9 mouse cellular contexts compared by ENCODE assay signal in genomic region chr8:119756147-119756461, GRCm38 (mm10). TPM values are rescaled to one million over a fixed set of nuclear protein-coding genes. Genes with fewer than 3 reads are reported as not detected.
DNase-seq lines count a peak whose midpoint lies in the region; ATAC-seq lines count a peak whose summit lies in the region.
"Had no signal": no experiment of that assay in that cellular context is flagged by ENCODE, and none has a peak within 500 bp of the region (broad histone marks: within the 10 kb centered on the region; RNA-seq: fewer than 3 reads in every experiment).

No protein-coding gene starts in this region.

- H3K9me3 ChIP-seq in forebrain, embryonic 10.5 days = no peaks in the 10 kb centered on the region
- no peaks in the 10 kb centered on the region for H3K9me3 ChIP-seq in forebrain, embryonic 14.5 days (replicated peaks; ENCODE audit: control insufficient read depth, low read length)
- no peaks in the 10 kb centered on the region for H3K9me3 ChIP-seq in lung, embryonic 15.5 days
- H3K9me3 ChIP-seq in limb, embryonic 13.5 days = no peaks in the 10 kb centered on the region

- H3K27me3 ChIP-seq in forebrain, embryonic 10.5 days (ENCODE audit: poor library complexity, severe bottlenecking) = peaks cover 29% of the 10 kb centered on the region
- H3K27me3 ChIP-seq in forebrain, embryonic 14.5 days (replicated peaks; ENCODE audit: control insufficient read depth, insufficient read depth, low read length) = no peaks in the 10 kb centered on the region
- no peaks in the 10 kb centered on the region for H3K27me3 ChIP-seq in lung, embryonic 15.5 days
- 0 out of 2 replicates have a peak, but pooled peaks cover 8% of the 10 kb centered on the region for H3K27me3 ChIP-seq in limb, embryonic 13.5 days

- DNase-seq in forebrain, embryonic 10.5 days (ENCODE audit: extremely low spot score, low spot score) = no peak
- DNase-seq in forebrain, embryonic 14.5 days (ENCODE audit: low spot score) = no peak
- DNase-seq in lung, postnatal 14 days = no peak
- no peak for DNase-seq in gastrocnemius, adult 8-10 months (ENCODE audit: low spot score in 2 of 2)
- DNase-seq in gastrocnemius, postnatal 4 days (ENCODE audit: low spot score in 2 of 2) = no peak
- DNase-seq: cerebellum, adult 11-12 months had no signal

- H3K9ac ChIP-seq in forebrain, embryonic 14.5 days (ENCODE audit: low read length) = no peak overlapping the region
- H3K9ac ChIP-seq in lung, embryonic 15.5 days = no peak overlapping the region
- H3K9ac ChIP-seq in limb, embryonic 13.5 days = no peak overlapping the region

- ATAC-seq in forebrain, embryonic 14.5 days = no peak
- ATAC-seq in lung, embryonic 15.5 days (ENCODE audit: borderline replicate concordance, extremely low read depth, low FRiP score, low TSS enrichment) = no peak
- no peak for ATAC-seq in limb, embryonic 13.5 days (ENCODE audit: low FRiP score, low read depth)
- 0 out of 2 replicates have a peak, but pooled peaks have one; percentile 3 for ATAC-seq in neutrophil, adult 5-6 weeks (ENCODE audit: extremely low read depth, insufficient number of reproducible peaks, low FRiP score, poor library complexity, severe bottlenecking)

- peaks cover 39% of the 10 kb centered on the region for H3K4me1 ChIP-seq in forebrain, embryonic 10.5 days
- H3K4me1 ChIP-seq in forebrain, embryonic 14.5 days (ENCODE audit: control insufficient read depth, insufficient read depth, low read length) = 0 out of 2 replicates have a peak, but pooled peaks cover 7% of the 10 kb centered on the region
- H3K4me1 ChIP-seq in lung, embryonic 15.5 days = peaks cover 29% of the 10 kb centered on the region
- H3K4me1 ChIP-seq in limb, embryonic 13.5 days = peaks cover 18% of the 10 kb centered on the region

- H3K36me3 ChIP-seq in forebrain, embryonic 10.5 days (replicated peaks) = 0 out of 2 replicates have a peak, but pooled peaks cover 2% of the 10 kb centered on the region
- H3K36me3 ChIP-seq in forebrain, embryonic 14.5 days (ENCODE audit: control insufficient read depth, insufficient read depth, low read length) = peaks cover 6% of the 10 kb centered on the region; the same call in 1 of the 2 replicates
- H3K36me3 ChIP-seq in lung, embryonic 15.5 days = 0 out of 2 replicates have a peak, but pooled peaks cover under 1% of the 10 kb centered on the region
- peaks cover 7% of the 10 kb centered on the region for H3K36me3 ChIP-seq in limb, embryonic 13.5 days

- H3K4me2 ChIP-seq in forebrain, embryonic 14.5 days (ENCODE audit: low read length) = no peak overlapping the region
- peak overlapping the region; percentile 51 for H3K4me2 ChIP-seq in lung, embryonic 15.5 days
- H3K4me2 ChIP-seq in limb, embryonic 13.5 days (replicated peaks) = peak overlapping the region; percentile 56

- WGBS in forebrain, embryonic 10.5 days = 54% methylated on average over 2 of the region's 2 CpGs
- WGBS in forebrain, embryonic 14.5 days = 61% methylated on average over 2 of the region's 2 CpGs
- WGBS in lung, embryonic 15.5 days = 70% methylated on average over 2 of the region's 2 CpGs
- 62% methylated on average over 2 of the region's 2 CpGs for WGBS in limb, embryonic 13.5 days

- H3K27ac ChIP-seq in forebrain, embryonic 10.5 days = peak overlapping the region; percentile 53; the same call in 1 of the 2 replicates
- no peak overlapping the region for H3K27ac ChIP-seq in forebrain, embryonic 14.5 days (ENCODE audit: low read depth, low read length)
- H3K27ac ChIP-seq in lung, embryonic 15.5 days = peak overlapping the region; percentile 11; the same call in 1 of the 2 replicates
- H3K27ac ChIP-seq in limb, embryonic 13.5 days = no peak overlapping the region

- peak overlapping the region; percentile 49 for H3K4me3 ChIP-seq in forebrain, embryonic 10.5 days
- no peak overlapping the region for H3K4me3 ChIP-seq in forebrain, embryonic 14.5 days (ENCODE audit: low read depth, low read length)
- no peak overlapping the region; the same call in 1 of the 2 replicates for H3K4me3 ChIP-seq in lung, embryonic 15.5 days
- no peak overlapping the region; the same call in 1 of the 2 replicates for H3K4me3 ChIP-seq in limb, embryonic 13.5 days

RNA-seq across cellular contexts. Expression of gene Tldc1, which starts 22.1 kb away (rescaled TPM):
- polyA plus RNA-seq in forebrain, embryonic 10.5 days (2016; fragmentation: Nextera tagmentation; extraction: Ambion mirVana) = 16.7 and 17.3 TPM in 2 replicates
- 5.1 and 6.0 TPM in 2 replicates for polyA plus RNA-seq in forebrain, embryonic 14.5 days (2014; fragmentation: Nextera tagmentation; extraction: Ambion mirVana)
- 12.3 and 14.8 TPM in 2 replicates for polyA plus RNA-seq in lung, embryonic 15.5 days (2015; fragmentation: Nextera tagmentation; extraction: Ambion mirVana)
- 10.3 and 10.7 TPM in 2 replicates for polyA plus RNA-seq in limb, embryonic 13.5 days (2015; fragmentation: Nextera tagmentation; extraction: Ambion mirVana)
- 4.1 and 4.2 TPM in 2 replicates for total RNA-seq in neutrophil, adult 5-6 weeks (2017)
- total RNA-seq in gastrocnemius, adult 8-10 months (2022) = 1 to 10 TPM; 2.9 to 4.8 (median 3.8) TPM
- 1 to 10 TPM; 6.4 to 7.8 TPM for total RNA-seq in gastrocnemius, postnatal 4 days (2021)

RNA-seq across cellular contexts. Expression of gene Atp2c2, which starts 56.3 kb away (rescaled TPM):
- polyA plus RNA-seq in forebrain, embryonic 10.5 days (2016; fragmentation: Nextera tagmentation; extraction: Ambion mirVana) = 1.5 and 1.6 TPM in 2 replicates
- 0.05 TPM in 1 of 2 replicates, not detected in the other for polyA plus RNA-seq in forebrain, embryonic 14.5 days (2014; fragmentation: Nextera tagmentation; extraction: Ambion mirVana)
- polyA plus RNA-seq in lung, embryonic 15.5 days (2015; fragmentation: Nextera tagmentation; extraction: Ambion mirVana) = 3.2 and 3.5 TPM in 2 replicates
- polyA plus RNA-seq in limb, embryonic 13.5 days (2015; fragmentation: Nextera tagmentation; extraction: Ambion mirVana) = 2.0 and 2.6 TPM in 2 replicates
- not detected in 2 replicates for total RNA-seq in neutrophil, adult 5-6 weeks (2017)
- not detected for total RNA-seq in gastrocnemius, adult 8-10 months (2022)
- total RNA-seq in gastrocnemius, postnatal 4 days (2021) = not detected

Comparison
In these comparisons a context has a peak if more than half of its experiments do, and no peak if none do; other contexts are left out.
1. H3K27ac ChIP-seq: peak in forebrain, embryonic 10.5 days (single experiment) and lung, embryonic 15.5 days (single experiment); none in forebrain, embryonic 14.5 days (single experiment) and limb, embryonic 13.5 days (single experiment).